Mouse (Mus musculus): ENCODE results near the gene Slc1a1.

Gene Slc1a1

GRCm38 (mm10) chr19:28834798-28835499, at the start of gene Slc1a1:
Gene Slc1a1, plus strand, starts transcription at chr19:28835049.
- DNase-seq (ENCODE audit: low spot score in 2 of 2), result peak in 1 of 2 experiments; percentile 22

GRCm38 (mm10) chr19:28790196-28790595, 44.7 kb upstream of the Slc1a1 start:
- no peak for DNase-seq (ENCODE audit: low spot score in 2 of 2)

GRCm38 (mm10) chr19:28793307-28793706, 41.5 kb upstream of the Slc1a1 start:
- DNase-seq (ENCODE audit: low spot score in 2 of 2), result no peak

GRCm38 (mm10) chr19:28796146-28796848, 38.6 kb upstream of the Slc1a1 start:
- no peak for DNase-seq (ENCODE audit: low spot score in 2 of 2)

GRCm38 (mm10) chr19:28796966-28797365, 37.9 kb upstream of the Slc1a1 start:
- no peak for DNase-seq (ENCODE audit: low spot score in 2 of 2)

GRCm38 (mm10) chr19:28797611-28798010, 37.2 kb upstream of the Slc1a1 start:
- no peak for DNase-seq (ENCODE audit: low spot score in 2 of 2)

- no peak for DNase-seq (ENCODE audit: low spot score in 2 of 2)
Measured at GRCm38 (mm10) chr19:28800448-28800847, 34.4 kb upstream of the Slc1a1 start.

GRCm38 (mm10) chr19:28806276-28806675, 28.6 kb upstream of the Slc1a1 start:
- DNase-seq (ENCODE audit: low spot score in 2 of 2), result no peak

- DNase-seq (ENCODE audit: low spot score in 2 of 2), result no peak
Measured at GRCm38 (mm10) chr19:28806821-28807496, 27.9 kb upstream of the Slc1a1 start.

GRCm38 (mm10) chr19:28807497-28807871, 27.4 kb upstream of the Slc1a1 start:
- no peak for DNase-seq (ENCODE audit: low spot score in 2 of 2)

- no peak for DNase-seq (ENCODE audit: low spot score in 2 of 2)
Measured at GRCm38 (mm10) chr19:28818286-28818685, 16.6 kb upstream of the Slc1a1 start.

- no peak for DNase-seq (ENCODE audit: low spot score in 2 of 2)
Measured at GRCm38 (mm10) chr19:28827697-28828328, 7.0 kb upstream of the Slc1a1 start.

GRCm38 (mm10) chr19:28831324-28831723, 3.5 kb upstream of the Slc1a1 start:
- DNase-seq (ENCODE audit: low spot score in 2 of 2), result no peak

GRCm38 (mm10) chr19:28832605-28833004, 2.2 kb upstream of the Slc1a1 start:
- no peak for DNase-seq (ENCODE audit: low spot score in 2 of 2)

- DNase-seq (ENCODE audit: low spot score in 2 of 2), result no peak
Measured at GRCm38 (mm10) chr19:28834388-28834787, 461 bp upstream of the Slc1a1 start.

- DNase-seq (ENCODE audit: low spot score in 2 of 2), result no peak
Measured at GRCm38 (mm10) chr19:28835500-28835864, 633 bp downstream of the Slc1a1 start.

- DNase-seq (ENCODE audit: low spot score in 2 of 2), result no peak
Measured at GRCm38 (mm10) chr19:28836116-28836515, 1.3 kb downstream of the Slc1a1 start.

- no peak for DNase-seq (ENCODE audit: low spot score in 2 of 2)
Measured at GRCm38 (mm10) chr19:28836651-28837410, 2.0 kb downstream of the Slc1a1 start.

- no peak for DNase-seq (ENCODE audit: low spot score in 2 of 2)
Measured at GRCm38 (mm10) chr19:28838796-28839195, 3.9 kb downstream of the Slc1a1 start.

GRCm38 (mm10) chr19:28844946-28845710, 10.3 kb downstream of the Slc1a1 start:
- no peak for DNase-seq (ENCODE audit: low spot score in 2 of 2)

GRCm38 (mm10) chr19:28850510-28850909, 15.7 kb downstream of the Slc1a1 start:
- no peak for DNase-seq (ENCODE audit: low spot score in 2 of 2)
